Mouse (Mus musculus) lung, adult 2 months (tissue): ENCODE measurements around the gene Fundc1.

Source experiments
- CTCF ChIP-seq: fragments of 200-500 bp; IDR thresholded peaks from 2 replicates; pipeline ENCODE4 v1.5.1; 2011; ENCODE audit warnings: mild to moderate bottlenecking, low read length, control low read depth; ENCODE audit not compliant: insufficient read depth
- POLR2A ChIP-seq: fragments of 200-500 bp; IDR thresholded peaks from 2 replicates; pipeline ENCODE4 v1.6.1; 2011; ENCODE audit warnings: low read depth, mild to moderate bottlenecking, control low read depth, low read length, borderline replicate concordance; ENCODE audit errors: extremely low read depth

DNA sequence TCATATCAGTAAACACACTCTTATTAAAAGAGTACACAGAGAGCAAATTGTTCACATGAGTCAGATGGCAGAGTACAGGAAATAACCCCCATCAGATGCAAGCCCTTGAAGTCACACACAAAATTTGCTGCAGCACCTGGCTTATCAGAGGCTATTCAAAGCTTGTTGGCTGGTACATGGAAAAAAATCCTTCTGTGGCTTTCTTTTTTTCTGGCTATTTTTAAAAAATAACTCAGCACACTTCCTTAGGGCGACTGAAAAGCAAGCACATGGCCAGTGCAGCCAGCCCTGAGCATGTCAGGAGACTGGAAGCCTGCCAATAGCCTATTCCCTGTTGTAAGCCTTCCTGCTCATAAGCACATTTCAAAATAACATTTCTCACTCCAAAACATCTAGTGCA is 18.6 kb upstream of the Fundc1 start:
- TF ChIP-seq CTCF (no peak), POLR2A (no peak)
